Mouse (Mus musculus) right cerebral cortex, postnatal 4 days (tissue): ENCODE data around the gene Homer2.

Experiments
- DNase-seq: peaks from one replicate; pipeline ENCODE4 v3.0.0-alpha.2; 2022

Homer2 gene

GRCm38 (mm10) chr7:81559231-81559980, 147.9 kb downstream of the Homer2 start:
- no peak for DNase-seq

- DNase-seq, result no peak
Measured at GRCm38 (mm10) chr7:81557985-81558360, 149.4 kb downstream of the Homer2 start.

- no peak for DNase-seq
Measured at GRCm38 (mm10) chr7:81557252-81557984, 149.9 kb downstream of the Homer2 start.

- DNase-seq, result no peak
Measured at GRCm38 (mm10) chr7:81556839-81557238, 150.5 kb downstream of the Homer2 start.

GRCm38 (mm10) chr7:81554369-81554768, 153.0 kb downstream of the Homer2 start:
- DNase-seq, result peak; percentile 64

GRCm38 (mm10) chr7:81553589-81553988, 153.7 kb downstream of the Homer2 start:
- no peak for DNase-seq
